Mouse (Mus musculus) brain, embryonic 14.5 days (tissue): Measurements from ENCODE around the gene Rragc. TPM values are rescaled to one million over a fixed set of nuclear protein-coding genes. Genes with fewer than 3 reads are reported as not detected.
"Not testable (repeated sequence)": the region's sequence is repeated elsewhere in the genome, so short reads cannot be mapped to it uniquely, and the experiment has no call there.

Experiments
- DNase-seq: peaks from one replicate; pipeline ENCODE4 v3.0.0-alpha.2; 2011; ENCODE audit warnings: low read depth
- CTCF ChIP-seq: fragments of 200-500 bp; IDR thresholded peaks from 2 replicates; pipeline ENCODE4 v1.5.1; 2012; ENCODE audit warnings: inconsistent platforms, mild to moderate bottlenecking, moderate library complexity, borderline replicate concordance; ENCODE audit not compliant: insufficient read depth, insufficient read length; ENCODE audit errors: extremely low read depth
- POLR2A ChIP-seq: fragments of 200-500 bp; IDR thresholded peaks from 2 replicates; pipeline ENCODE4 v1.6.1; 2012; ENCODE audit warnings: mild to moderate bottlenecking, inconsistent platforms, borderline replicate concordance; ENCODE audit not compliant: poor library complexity, insufficient read depth, insufficient read length, severe bottlenecking; ENCODE audit errors: extremely low read depth
- polyA plus RNA-seq: library from polyadenylated mRNA; depleted of rRNA; stranded (reverse); fragments of >200 nt; gene quantifications from 2 replicates; pipeline ENCODE4 v1.2.3, GENCODE M21; 2012

The Rragc gene
- polyA plus RNA-seq, 1 experiment: 60.0 TPM

- DNase-seq: no peak
Observed at GRCm38 (mm10) chr4:123927961-123928360, 10.7 kb downstream of the Rragc start.

GRCm38 (mm10) chr4:123929994-123930393 lies 12.7 kb downstream of the Rragc start:
- no peak for DNase-seq
- TF ChIP-seq CTCF: peak; percentile 12; the same call in 1 of the 2 replicates
- TF ChIP-seq POLR2A: no peak

More at GRCm38 (mm10) chr4:123927961-123928360, 10.7 kb downstream of the Rragc start:
- TF ChIP-seq POLR2A (no peak), CTCF (no peak)

- no peak for TF ChIP-seq CTCF
- no peak for TF ChIP-seq POLR2A
- DNase-seq: peak; percentile 30
Observed at GRCm38 (mm10) chr4:123934306-123934705, 17.1 kb downstream of the Rragc start.

GRCm38 (mm10) chr4:123936059-123936458 lies 18.8 kb downstream of the Rragc start:
- TF ChIP-seq CTCF: no peak
- no peak for TF ChIP-seq POLR2A
- DNase-seq: no peak

GRCm38 (mm10) chr4:123939838-123940237 lies 22.6 kb downstream of the Rragc start:
- TF ChIP-seq POLR2A (no peak), CTCF (peak; percentile 77; the same call in 1 of the 2 replicates)
- DNase-seq: peak; percentile 91

- not testable (repeated sequence) for DNase-seq
Observed at GRCm38 (mm10) chr4:123940878-123941277, 23.6 kb downstream of the Rragc start.

- no peak for DNase-seq
- no peak for TF ChIP-seq CTCF
- no peak for TF ChIP-seq POLR2A
Observed at GRCm38 (mm10) chr4:123946701-123947100, 29.5 kb downstream of the Rragc start.

- TF ChIP-seq POLR2A (no peak), CTCF (no peak)
Observed at GRCm38 (mm10) chr4:123947149-123947548, 29.9 kb downstream of the Rragc start.

GRCm38 (mm10) chr4:123948901-123949300 lies 31.7 kb downstream of the Rragc start:
- TF ChIP-seq CTCF: no peak
- TF ChIP-seq POLR2A: no peak
- DNase-seq: peak; percentile 71

More at GRCm38 (mm10) chr4:123947149-123947548, 29.9 kb downstream of the Rragc start:
- no peak for DNase-seq

GRCm38 (mm10) chr4:123949649-123950048 lies 32.4 kb downstream of the Rragc start:
- no peak for DNase-seq
- no peak for TF ChIP-seq CTCF
- TF ChIP-seq POLR2A: no peak

GRCm38 (mm10) chr4:123952059-123952458 lies 34.8 kb downstream of the Rragc start:
- TF ChIP-seq POLR2A (no peak), CTCF (no peak)
- peak; percentile 26 for DNase-seq

GRCm38 (mm10) chr4:123956703-123957491 lies 39.7 kb downstream of the Rragc start:
- TF ChIP-seq CTCF: peak; percentile 87
- TF ChIP-seq POLR2A: no peak

More at GRCm38 (mm10) chr4:123956703-123957491, 39.7 kb downstream of the Rragc start:
- peak; percentile 87 for DNase-seq
